Mouse (Mus musculus): ENCODE measurements around the gene Emb.

The Emb gene

GRCm38 (mm10) chr13:117311446-117312225, 103.3 kb downstream of the Emb start:
- CTCF ChIA-PET, result interaction anchor here (0.6 to 1.3 kb wide), 3 partner anchors 39 to 291 kb away, joined by 5 to 18 read pairs (median 7); no protein-coding TSS in a partner anchor
